Mouse (Mus musculus) heart, postnatal 0 days (tissue): ENCODE data around the gene Secisbp2. TPM values are rescaled to one million over a fixed set of nuclear protein-coding genes. Genes with fewer than 3 reads are reported as not detected.

Source experiments
- ATAC-seq: fragments of 200-750 bp; cut with Nextera tagmentation; 2 replicates; pipeline ENCODE4 v1.8.0; 2017; ENCODE audit warnings: low read depth, moderate number of reproducible peaks, moderate library complexity; ENCODE audit not compliant: insufficient read depth
- DNase-seq: peaks from one replicate; pipeline ENCODE4 v3.0.0-alpha.2; 2016; ENCODE audit warnings: low spot score
- H3K27ac ChIP-seq: fragments of 300-500 bp; sonication (generic); 2 replicates; pipeline ENCODE4 v1.5.1; 2014; ENCODE audit warnings: low read depth, mild to moderate bottlenecking
- H3K27me3 ChIP-seq: fragments of 300-500 bp; sonication (generic); 2 replicates; pipeline ENCODE4 v1.6.1; 2014; ENCODE audit warnings: low read length, mixed read lengths; ENCODE audit not compliant: control insufficient read depth, insufficient read depth
- H3K36me3 ChIP-seq: fragments of 300-500 bp; sonication (generic); replicated peaks from 2 replicates; pipeline ENCODE4 v1.6.1; 2014; ENCODE audit warnings: low read length, mixed read lengths; ENCODE audit not compliant: control insufficient read depth, insufficient read depth
- H3K4me1 ChIP-seq: fragments of 300-500 bp; sonication (generic); 2 replicates; pipeline ENCODE4 v1.6.1; 2014; ENCODE audit warnings: antibody characterized with exemption; ENCODE audit not compliant: control insufficient read depth, insufficient read depth
- H3K4me2 ChIP-seq: fragments of 300-500 bp; sonication (generic); 2 replicates; pipeline ENCODE4 v1.6.1; 2014; ENCODE audit warnings: low read depth, mild to moderate bottlenecking, low read length, moderate library complexity
- H3K4me3 ChIP-seq: fragments of 300-500 bp; sonication (generic); 2 replicates; pipeline ENCODE4 v1.5.1; 2014; ENCODE audit warnings: low read depth, low read length
- H3K9ac ChIP-seq: fragments of 300-500 bp; sonication (generic); replicated peaks from 2 replicates; pipeline ENCODE4 v1.6.1; 2014; ENCODE audit warnings: low read depth, low read length, mixed read lengths
- H3K9me3 ChIP-seq: fragments of 300-500 bp; sonication (generic); replicated peaks from 2 replicates; pipeline ENCODE4 v1.6.1; 2016; ENCODE audit warnings: low read length; ENCODE audit not compliant: control insufficient read depth
- CTCF ChIP-seq: IDR thresholded peaks from 2 replicates; pipeline ENCODE4 v1.5.1; 2016; ENCODE audit warnings: antibody characterized with exemption, control low read depth, low read depth
- EP300 ChIP-seq: IDR thresholded peaks from 2 replicates; pipeline ENCODE4 v1.6.1; 2016; ENCODE audit warnings: antibody characterized with exemption, low read depth
- WGBS: fragments of 180-500 bp; shearing (Covaris S2); extraction: QIAGEN DNeasy Blood & Tissue Kit; methylation state at CpG from one replicate; pipeline ENCODE4 v1.1.7; 2014; 5-methylcytosine and 5-hydroxymethylcytosine counted together
- polyA plus RNA-seq: library from polyadenylated mRNA; unstranded; fragments of >200 nt; fragmentation: Nextera tagmentation; extraction: Ambion mirVana; gene quantifications from 2 replicates; pipeline ENCODE4 v1.2.1, GENCODE M21; 2015
- total RNA-seq: library from RNA; depleted of rRNA; stranded (reverse); fragments of >200 nt; gene quantifications from 2 replicates; pipeline ENCODE4 v1.2.3, GENCODE M21; 2014; ENCODE audit warnings: low replicate concordance

The Secisbp2 gene
- total and polyA plus RNA-seq, 2 experiments from 2014 or later: 27.7 to 29.8 TPM

GRCm38 (mm10) chr13:51618602-51619001 lies 32.9 kb upstream of the Secisbp2 start:
- Histone ChIP-seq H3K9ac (no peak overlapping the region), H3K27me3 (no peaks in the 10 kb centered on the region), H3K4me1 (no peaks in the 10 kb centered on the region), H3K4me3 (no peak overlapping the region), H3K27ac (no peak overlapping the region), H3K9me3 (no peaks in the 10 kb centered on the region), H3K4me2 (no peak overlapping the region), H3K36me3 (no peaks in the 10 kb centered on the region)
- ATAC-seq (no peak), DNase-seq (no peak)
- no peak for TF ChIP-seq CTCF
- no peak for TF ChIP-seq EP300
- 31% methylated on average over 6 of the region's 9 CpGs for WGBS

- WGBS: 65% methylated on average over 5 of the region's 5 CpGs
- H3K4me2 ChIP-seq: no peak overlapping the region
- H3K9me3 ChIP-seq: no peaks in the 10 kb centered on the region
- TF ChIP-seq EP300 (no peak), CTCF (no peak)
- DNase-seq (no peak), ATAC-seq (no peak)
- H3K4me3 ChIP-seq: no peak overlapping the region
- H3K27ac ChIP-seq: no peak overlapping the region
- H3K4me1 ChIP-seq: no peaks in the 10 kb centered on the region
- H3K27me3 ChIP-seq: no peaks in the 10 kb centered on the region
- no peaks in the 10 kb centered on the region for H3K36me3 ChIP-seq
- no peak overlapping the region for H3K9ac ChIP-seq
Observed at GRCm38 (mm10) chr13:51622626-51623025, 28.9 kb upstream of the Secisbp2 start.

- ATAC-seq: no peak
- H3K27ac ChIP-seq: no peak overlapping the region
- no peaks in the 10 kb centered on the region for H3K27me3 ChIP-seq
- no peaks in the 10 kb centered on the region for H3K4me1 ChIP-seq
- no peak overlapping the region for H3K4me2 ChIP-seq
- no peak overlapping the region for H3K4me3 ChIP-seq
- H3K36me3 ChIP-seq: no peaks in the 10 kb centered on the region
- H3K9ac ChIP-seq: no peak overlapping the region
- no peaks in the 10 kb centered on the region for H3K9me3 ChIP-seq
- WGBS: 84% methylated on average over 2 of the region's 2 CpGs
- TF ChIP-seq CTCF: no peak
- TF ChIP-seq EP300: no peak
- DNase-seq: no peak
Observed at GRCm38 (mm10) chr13:51623678-51624077, 27.8 kb upstream of the Secisbp2 start.

GRCm38 (mm10) chr13:51628273-51628848 lies 23.1 kb upstream of the Secisbp2 start:
- ATAC-seq (no peak), DNase-seq (no peak)
- Histone ChIP-seq H3K4me3 (no peak overlapping the region), H3K36me3 (no peaks in the 10 kb centered on the region), H3K9ac (no peak overlapping the region), H3K4me1 (no peaks in the 10 kb centered on the region), H3K9me3 (no peaks in the 10 kb centered on the region), H3K4me2 (no peak overlapping the region), H3K27ac (no peak overlapping the region), H3K27me3 (no peaks in the 10 kb centered on the region)
- no peak for TF ChIP-seq EP300
- TF ChIP-seq CTCF: no peak
- WGBS: 72% methylated on average over 6 of the region's 6 CpGs

GRCm38 (mm10) chr13:51631354-51631992 lies 20.0 kb upstream of the Secisbp2 start:
- 71% methylated on average over 15 of the region's 15 CpGs for WGBS
- Histone ChIP-seq H3K9me3 (no peaks in the 10 kb centered on the region), H3K36me3 (no peaks in the 10 kb centered on the region)

More at GRCm38 (mm10) chr13:51631354-51631992, 20.0 kb upstream of the Secisbp2 start:
- H3K27me3 ChIP-seq: no peaks in the 10 kb centered on the region
- TF ChIP-seq EP300: no peak
- TF ChIP-seq CTCF: no peak
- no peak overlapping the region for H3K9ac ChIP-seq
- ATAC-seq: no peak
- H3K4me3 ChIP-seq: no peak overlapping the region
- H3K4me1 ChIP-seq: no peaks in the 10 kb centered on the region
- H3K27ac ChIP-seq: no peak overlapping the region
- DNase-seq: no peak
- H3K4me2 ChIP-seq: no peak overlapping the region
